Mouse (Mus musculus) forebrain, embryonic 10.5 days (tissue): ENCODE measurements around the gene Mmachc. TPM values are rescaled to one million over a fixed set of nuclear protein-coding genes. Genes with fewer than 3 reads are reported as not detected.
"Not testable (repeated sequence)": the region's sequence is repeated elsewhere in the genome, so short reads cannot be mapped to it uniquely, and the experiment has no call there.

ENCODE experiments used
- DNase-seq: peaks from one replicate; pipeline ENCODE4 v3.0.0-alpha.2; 2017; ENCODE audit warnings: low spot score; ENCODE audit errors: extremely low spot score
- H3K27ac ChIP-seq: fragments of 300-500 bp; sonication (generic); 2 replicates; pipeline ENCODE4 v1.5.1; 2016; ENCODE audit warnings: mild to moderate bottlenecking
- H3K27me3 ChIP-seq: fragments of 300-500 bp; sonication (generic); 2 replicates; pipeline ENCODE4 v1.6.1; 2016; ENCODE audit warnings: mild to moderate bottlenecking; ENCODE audit not compliant: poor library complexity, severe bottlenecking
- H3K36me3 ChIP-seq: fragments of 300-500 bp; sonication (generic); replicated peaks from 2 replicates; pipeline ENCODE4 v1.6.1; 2016; ENCODE audit warnings: mild to moderate bottlenecking, moderate library complexity
- H3K4me1 ChIP-seq: fragments of 300-500 bp; sonication (generic); 2 replicates; pipeline ENCODE4 v1.6.1; 2016
- H3K4me3 ChIP-seq: fragments of 300-500 bp; sonication (generic); 2 replicates; pipeline ENCODE4 v1.5.1; 2016; ENCODE audit warnings: mild to moderate bottlenecking, moderate library complexity
- H3K9me3 ChIP-seq: fragments of 300-500 bp; sonication (generic); 2 replicates; pipeline ENCODE4 v1.6.1; 2016; ENCODE audit warnings: mild to moderate bottlenecking, moderate library complexity
- WGBS: fragments of 180-500 bp; shearing (Covaris S2); methylation state at CpG from one replicate; pipeline ENCODE4 v1.1.7; 2016; 5-methylcytosine and 5-hydroxymethylcytosine counted together
- polyA plus RNA-seq: library from polyadenylated mRNA; unstranded; fragments of >200 nt; fragmentation: Nextera tagmentation; extraction: Ambion mirVana; gene quantifications from 2 replicates; pipeline ENCODE4 v1.2.1, GENCODE M21; 2016

Gene Mmachc
- polyA plus RNA-seq, 1 experiment from 2014 or later: 45.6 TPM

DNA sequence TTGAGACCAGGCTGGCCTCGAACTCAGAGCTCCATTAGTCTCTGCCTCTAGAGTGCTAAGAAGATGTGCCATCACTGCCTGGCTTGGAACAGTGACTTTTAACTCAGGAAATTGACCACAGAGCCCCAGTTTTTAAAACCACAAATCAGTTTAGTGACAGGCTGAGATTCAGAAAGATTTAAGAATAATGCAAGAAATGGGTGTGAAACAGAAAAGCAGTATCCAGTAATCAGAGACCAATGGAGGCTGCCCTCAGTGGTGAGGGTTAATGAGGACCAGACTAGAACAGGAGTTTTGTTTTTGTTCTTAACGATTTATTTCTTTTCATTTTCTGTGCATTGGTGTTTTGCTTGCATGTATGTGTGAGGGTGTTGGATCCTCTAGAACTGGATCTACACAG, 23.5 kb downstream of the Mmachc start:
- H3K36me3 ChIP-seq: peaks cover 26% of the 10 kb centered on the region
- H3K4me3 ChIP-seq: peak overlapping the region; percentile 87
- no peaks in the 10 kb centered on the region for H3K9me3 ChIP-seq
- no peak for DNase-seq
- H3K27ac ChIP-seq: peak overlapping the region; percentile 98
- H3K27me3 ChIP-seq: no peaks in the 10 kb centered on the region
- 79% methylated on average over 2 of the region's 2 CpGs for WGBS
- peaks cover 22% of the 10 kb centered on the region for H3K4me1 ChIP-seq

DNA sequence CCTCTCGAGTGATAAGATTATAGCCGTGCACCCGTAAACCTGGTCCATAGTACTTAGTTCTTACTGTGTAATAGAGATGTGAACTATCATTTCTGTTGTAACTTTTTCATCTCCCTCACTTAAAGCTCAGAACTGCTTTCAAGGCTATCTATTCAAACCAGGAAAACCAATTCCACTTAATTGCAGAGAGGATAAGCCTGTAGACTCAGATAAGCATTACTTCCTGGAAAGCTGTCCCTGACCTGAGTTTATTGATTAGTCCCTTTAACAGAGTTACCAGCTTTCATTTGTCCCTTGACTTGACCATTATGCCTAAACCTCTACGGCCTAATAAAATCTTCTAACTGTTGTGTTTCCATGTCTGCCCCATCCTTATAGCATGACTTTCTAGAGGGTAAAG, 24.2 kb downstream of the Mmachc start:
- Histone ChIP-seq H3K4me1 (peaks cover 22% of the 10 kb centered on the region), H3K9me3 (no peaks in the 10 kb centered on the region), H3K4me3 (no peak overlapping the region), H3K27me3 (no peaks in the 10 kb centered on the region), H3K36me3 (peaks cover 19% of the 10 kb centered on the region), H3K27ac (no peak overlapping the region)
- WGBS: 94% methylated on average over 4 of the region's 4 CpGs
- DNase-seq: no peak

DNA sequence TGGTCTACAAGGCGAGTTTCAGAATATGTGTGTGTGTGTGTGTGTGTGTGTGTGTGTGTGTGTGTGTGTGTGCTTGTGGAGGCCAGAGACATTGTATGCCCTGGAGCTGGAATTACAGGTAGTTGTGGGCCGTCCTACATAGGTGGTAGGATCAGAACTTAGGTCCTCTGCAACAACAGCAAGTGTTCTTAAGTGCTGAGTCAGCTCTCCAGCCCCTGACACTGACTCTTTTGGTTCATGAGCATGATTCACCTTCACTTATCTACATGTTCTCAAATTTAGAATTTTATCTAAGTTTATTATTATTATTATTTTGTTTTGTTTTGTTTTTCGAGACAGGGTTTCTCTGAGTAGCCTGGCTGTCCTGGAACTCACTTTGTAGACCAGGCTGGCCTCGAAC, 27.7 kb downstream of the Mmachc start:
- H3K27me3 ChIP-seq, H3K36me3 ChIP-seq, DNase-seq, H3K27ac ChIP-seq, H3K4me1 ChIP-seq, H3K9me3 ChIP-seq, H3K4me3 ChIP-seq: not testable (repeated sequence)
- 88% methylated on average over 4 of the region's 4 CpGs for WGBS

DNA sequence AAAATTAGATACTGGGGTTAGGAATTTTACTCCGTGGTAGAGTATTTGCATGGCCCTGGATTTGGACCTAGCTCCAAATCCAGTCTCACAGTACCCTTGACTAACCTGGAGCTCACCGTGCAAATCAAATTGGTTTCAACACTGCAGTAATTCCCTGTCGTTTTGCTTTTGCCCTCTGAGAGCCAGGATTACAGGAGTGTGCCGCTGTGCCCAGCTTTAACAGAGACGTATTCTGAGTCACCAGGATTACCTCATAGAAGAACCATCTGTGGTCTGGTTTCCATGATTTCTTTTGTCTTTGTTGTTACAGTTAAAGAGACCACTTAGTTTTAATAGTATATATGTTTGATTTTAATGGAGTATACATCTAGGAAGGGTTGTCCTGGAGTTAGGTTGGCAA, 29.1 kb downstream of the Mmachc start:
- Histone ChIP-seq H3K4me3 (no peak overlapping the region), H3K9me3 (no peaks in the 10 kb centered on the region), H3K36me3 (no peaks in the 10 kb centered on the region), H3K4me1 (no peaks in the 10 kb centered on the region), H3K27me3 (no peaks in the 10 kb centered on the region), H3K27ac (no peak overlapping the region)
- WGBS: 77% methylated on average over 5 of the region's 5 CpGs
- no peak for DNase-seq

DNA sequence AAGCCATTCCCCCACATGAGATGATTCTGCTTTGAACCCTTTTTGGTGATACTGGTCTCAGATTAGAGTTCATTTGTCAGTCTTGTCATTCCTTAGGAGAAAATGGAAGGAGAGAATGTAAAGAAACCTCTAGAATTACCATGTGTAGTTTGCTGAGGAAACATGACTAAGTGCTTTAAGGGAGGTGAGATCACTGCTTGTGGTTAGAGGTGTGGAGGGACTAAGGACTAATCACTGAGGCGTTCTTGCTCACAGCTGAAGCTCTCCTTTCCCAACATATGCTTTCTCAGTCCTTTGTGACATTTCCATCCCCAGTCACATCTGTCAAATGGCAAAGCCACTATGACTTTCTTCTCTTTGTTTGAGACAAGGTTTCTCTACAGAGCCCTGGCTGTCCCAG, 30.4 kb downstream of the Mmachc start:
- WGBS: 91% methylated on average over 1 of the region's 1 CpGs
- Histone ChIP-seq H3K27me3 (no peaks in the 10 kb centered on the region), H3K27ac (no peak overlapping the region), H3K4me3 (no peak overlapping the region), H3K9me3 (no peaks in the 10 kb centered on the region), H3K4me1 (no peaks in the 10 kb centered on the region), H3K36me3 (no peaks in the 10 kb centered on the region)
- no peak for DNase-seq

DNA sequence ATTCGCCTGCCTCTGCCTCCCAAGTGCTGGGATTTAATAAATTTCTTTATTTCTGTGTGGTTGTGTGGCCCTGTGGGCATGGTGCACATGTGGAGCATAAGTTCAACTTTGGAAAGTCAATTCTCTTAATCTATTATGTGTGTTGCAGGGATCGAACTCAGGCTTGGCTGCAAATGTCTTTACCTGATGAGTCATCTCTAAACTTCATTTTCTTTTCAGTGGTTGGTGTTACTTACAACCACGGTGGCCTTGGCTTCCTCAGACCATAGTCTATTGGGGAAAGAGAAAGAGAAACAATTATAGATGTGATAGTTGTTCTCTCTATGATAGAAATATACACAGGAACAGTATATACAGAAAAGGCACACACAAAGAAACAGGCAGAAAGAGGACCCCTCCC, 32.2 kb downstream of the Mmachc start:
- DNase-seq: no peak
- H3K4me1 ChIP-seq: no peaks in the 10 kb centered on the region
- no peak overlapping the region for H3K27ac ChIP-seq
- no peak overlapping the region for H3K4me3 ChIP-seq
- no peaks in the 10 kb centered on the region for H3K9me3 ChIP-seq
- H3K36me3 ChIP-seq: no peaks in the 10 kb centered on the region
- H3K27me3 ChIP-seq: no peaks in the 10 kb centered on the region
- 88% methylated on average over 3 of the region's 3 CpGs for WGBS

DNA sequence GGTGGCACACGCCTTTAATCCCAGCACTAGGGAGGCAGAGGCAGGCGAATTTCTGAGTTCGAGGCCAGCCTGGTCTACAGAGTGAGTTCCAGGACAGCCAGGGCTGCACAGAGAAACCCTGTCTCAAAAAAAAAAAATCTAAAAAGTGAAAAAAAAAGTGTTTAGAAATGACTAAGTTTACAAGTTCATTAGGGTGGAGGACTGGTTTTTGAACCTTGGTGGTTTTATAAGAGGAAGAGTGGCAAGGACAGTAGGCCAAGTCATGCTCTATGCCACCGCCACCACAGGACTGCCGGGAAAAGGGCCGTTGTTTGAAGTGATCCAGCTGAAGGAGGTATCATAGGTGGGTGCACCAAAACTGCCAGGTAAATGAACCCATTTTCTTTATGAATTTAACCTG, 33.4 kb downstream of the Mmachc start:
- 91% methylated on average over 6 of the region's 6 CpGs for WGBS
- H3K27me3 ChIP-seq, DNase-seq, H3K9me3 ChIP-seq, H3K4me1 ChIP-seq, H3K27ac ChIP-seq, H3K4me3 ChIP-seq, H3K36me3 ChIP-seq: not testable (repeated sequence)

DNA sequence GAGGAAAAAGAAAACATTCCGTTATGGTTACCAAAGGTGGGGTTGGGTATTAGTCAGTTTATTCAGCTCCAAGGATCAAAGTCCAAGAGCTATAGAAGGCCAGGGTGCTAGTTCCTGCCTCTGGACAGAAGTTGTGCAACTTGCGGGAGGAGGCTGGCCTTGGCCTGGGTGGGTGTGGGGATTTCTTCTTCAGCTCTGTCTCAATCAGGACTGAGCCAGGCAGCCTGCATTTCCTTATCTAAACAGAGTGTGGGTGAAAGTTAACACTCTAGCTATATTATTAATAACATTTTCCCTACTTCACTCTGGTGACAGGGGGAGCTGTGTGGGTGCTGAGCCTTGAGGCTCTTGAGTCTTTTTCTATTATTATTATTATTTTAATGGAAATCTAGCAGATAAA, 35.4 kb downstream of the Mmachc start:
- 80% methylated on average over 2 of the region's 2 CpGs for WGBS
- Histone ChIP-seq H3K9me3 (no peaks in the 10 kb centered on the region), H3K4me1 (no peaks in the 10 kb centered on the region), H3K27me3 (no peaks in the 10 kb centered on the region), H3K27ac (no peak overlapping the region), H3K36me3 (no peaks in the 10 kb centered on the region), H3K4me3 (no peak overlapping the region)
- DNase-seq: no peak

DNA sequence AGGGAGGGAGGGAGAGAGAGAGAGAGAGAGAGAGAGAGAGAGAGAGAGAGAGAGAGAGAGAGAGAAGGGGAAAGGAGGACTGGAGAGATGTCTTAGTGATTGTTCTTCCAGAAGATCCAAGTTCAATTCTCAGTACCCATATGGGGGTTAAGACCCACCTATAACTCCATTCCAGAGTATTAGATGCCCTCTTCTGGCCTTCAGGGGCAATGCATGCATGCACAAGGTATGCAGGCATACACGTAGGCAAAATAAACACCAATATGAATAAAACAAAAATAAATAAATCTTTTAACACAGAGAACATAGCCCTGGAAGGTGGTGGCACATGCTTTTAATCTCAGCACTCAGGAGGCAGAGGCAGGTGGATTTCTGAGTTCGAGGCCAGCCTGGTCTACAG, 38.9 kb downstream of the Mmachc start:
- no peak for DNase-seq
- no peaks in the 10 kb centered on the region for H3K4me1 ChIP-seq
- H3K27me3 ChIP-seq: no peaks in the 10 kb centered on the region
- no peak overlapping the region for H3K4me3 ChIP-seq
- H3K36me3 ChIP-seq: no peaks in the 10 kb centered on the region
- no peak overlapping the region for H3K27ac ChIP-seq
- WGBS: 58% methylated on average over 2 of the region's 2 CpGs
- no peaks in the 10 kb centered on the region for H3K9me3 ChIP-seq

DNA sequence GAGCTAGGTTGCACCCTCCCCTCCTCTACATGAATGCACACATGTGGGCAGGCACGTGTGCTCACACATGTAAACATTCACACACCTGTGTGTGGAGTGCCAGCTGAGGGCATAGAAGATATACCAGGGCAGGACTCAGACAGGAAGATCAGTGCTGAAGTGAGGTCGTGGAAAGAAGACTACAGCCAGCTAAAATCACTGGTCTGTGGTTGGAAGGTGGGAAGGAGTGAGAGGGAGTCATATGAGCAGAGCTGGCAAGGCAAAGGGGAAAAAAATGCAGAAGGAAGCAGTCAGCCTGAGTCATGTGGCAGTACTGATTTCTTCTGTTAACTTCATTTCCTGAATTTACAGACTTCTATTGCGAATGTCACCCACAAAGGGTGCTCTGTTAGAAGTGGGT, 40.1 kb downstream of the Mmachc start:
- no peaks in the 10 kb centered on the region for H3K36me3 ChIP-seq
- H3K4me1 ChIP-seq: no peaks in the 10 kb centered on the region
- DNase-seq: no peak
- no peak overlapping the region for H3K27ac ChIP-seq
- H3K27me3 ChIP-seq: no peaks in the 10 kb centered on the region
- WGBS: 79% methylated on average over 3 of the region's 3 CpGs
- no peaks in the 10 kb centered on the region for H3K9me3 ChIP-seq
- no peak overlapping the region for H3K4me3 ChIP-seq

DNA sequence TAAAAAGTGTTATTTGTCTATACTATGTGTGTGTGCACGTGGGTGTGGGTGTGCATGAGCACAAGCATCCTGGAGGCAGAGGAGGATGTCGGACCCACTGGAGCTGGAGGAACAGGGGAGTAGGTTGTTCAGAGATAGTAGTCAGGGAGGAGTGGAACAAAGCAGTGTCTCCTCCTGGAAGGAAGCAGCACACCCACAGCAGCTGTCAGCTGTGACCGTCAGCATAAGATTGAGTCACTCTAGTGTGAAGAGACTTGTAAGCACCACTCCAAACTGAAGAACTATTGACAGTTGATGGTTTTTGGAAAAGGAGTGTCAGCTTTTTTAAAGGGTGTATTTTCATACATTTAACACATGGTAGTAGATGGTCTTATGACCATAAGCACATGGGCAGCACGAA, 41.6 kb downstream of the Mmachc start:
- H3K9me3 ChIP-seq: no peaks in the 10 kb centered on the region
- H3K4me3 ChIP-seq: no peak overlapping the region
- WGBS: 82% methylated on average over 4 of the region's 4 CpGs
- H3K27me3 ChIP-seq: no peaks in the 10 kb centered on the region
- no peaks in the 10 kb centered on the region for H3K36me3 ChIP-seq
- no peak for DNase-seq
- H3K4me1 ChIP-seq: no peaks in the 10 kb centered on the region
- no peak overlapping the region for H3K27ac ChIP-seq

DNA sequence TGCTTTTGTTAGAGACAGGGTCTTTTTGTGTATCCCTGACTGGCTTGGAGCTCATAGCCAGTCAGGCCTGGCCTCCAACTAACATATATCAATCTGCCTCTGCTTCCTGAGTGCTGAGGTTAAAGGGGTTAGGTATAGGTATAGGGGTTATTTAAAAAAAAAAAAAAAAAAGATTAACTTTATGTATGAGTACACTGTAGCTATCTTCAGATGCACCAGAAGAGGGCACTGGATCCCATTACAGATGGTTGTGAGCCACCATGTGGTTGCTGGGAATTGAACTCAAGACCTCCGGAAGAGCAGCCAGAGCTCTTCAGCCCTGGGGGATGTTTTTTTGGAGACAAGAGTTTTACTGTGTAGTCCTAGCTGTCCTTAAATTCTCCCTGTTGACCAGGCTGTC, 46.2 kb downstream of the Mmachc start:
- Histone ChIP-seq H3K27ac (no peak overlapping the region), H3K9me3 (no peaks in the 10 kb centered on the region), H3K4me1 (no peaks in the 10 kb centered on the region), H3K36me3 (no peaks in the 10 kb centered on the region), H3K27me3 (no peaks in the 10 kb centered on the region), H3K4me3 (no peak overlapping the region)
- no peak for DNase-seq
- WGBS: 90% methylated on average over 1 of the region's 1 CpGs

DNA sequence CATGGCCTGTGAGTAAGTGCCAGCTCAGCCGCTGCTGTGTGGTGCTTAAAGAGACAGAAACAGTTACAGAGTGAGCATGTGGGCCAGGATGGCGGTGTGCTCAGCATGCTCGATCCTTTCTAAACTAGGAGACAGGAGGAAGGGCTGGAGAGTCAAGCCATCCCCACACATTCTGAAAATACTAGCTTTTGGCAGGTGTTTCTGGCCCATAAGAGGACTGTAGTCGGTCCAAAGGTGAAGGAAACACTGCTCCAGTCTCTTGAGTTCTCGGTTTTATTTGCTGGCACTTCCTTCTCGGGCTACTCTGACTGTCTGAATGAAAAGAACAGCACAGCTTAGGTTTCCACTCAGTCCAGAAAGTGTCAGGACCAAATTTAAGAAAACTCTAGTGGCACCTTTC, 47.4 kb downstream of the Mmachc start:
- H3K4me3 ChIP-seq: no peak overlapping the region
- 80% methylated on average over 6 of the region's 6 CpGs for WGBS
- DNase-seq: no peak
- H3K36me3 ChIP-seq: no peaks in the 10 kb centered on the region
- H3K4me1 ChIP-seq: no peaks in the 10 kb centered on the region; the same call in 1 of the 2 replicates
- H3K9me3 ChIP-seq: no peaks in the 10 kb centered on the region
- H3K27me3 ChIP-seq: no peaks in the 10 kb centered on the region
- H3K27ac ChIP-seq: no peak overlapping the region

DNA sequence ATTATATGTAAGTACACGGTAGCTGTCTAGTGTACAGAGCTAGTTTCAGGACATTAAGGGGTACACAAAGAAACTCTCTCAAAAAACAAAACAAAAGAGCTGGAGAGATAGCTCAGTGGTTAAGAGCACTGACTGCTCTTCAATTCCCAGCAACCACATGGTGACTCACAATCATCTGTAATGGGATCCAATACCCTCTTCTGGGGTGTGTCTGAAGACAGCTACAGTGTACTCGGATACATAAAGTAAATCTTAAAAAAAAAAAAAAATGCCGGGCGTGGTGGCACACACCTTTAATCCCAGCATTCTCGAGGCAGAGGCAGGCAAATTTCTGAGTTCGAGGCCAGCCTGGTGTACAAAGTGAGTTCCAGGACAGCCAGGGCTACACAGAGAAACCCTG, 48.3 kb downstream of the Mmachc start:
- H3K36me3 ChIP-seq, H3K4me1 ChIP-seq, DNase-seq, H3K9me3 ChIP-seq, H3K27ac ChIP-seq, H3K27me3 ChIP-seq, H3K4me3 ChIP-seq: not testable (repeated sequence)
- 92% methylated on average over 6 of the region's 6 CpGs for WGBS
